Mouse (Mus musculus) v-Abl transformed pro-B cells (cell line): ENCODE results near the gene Aagab.

Experiments used
- in situ Hi-C, 2 experiments: fragments of 400-800 bp; cut with MboI; formaldehyde crosslinking; loops; one replicate each; pipeline ENCODE4 v1.15.1; 2025; ENCODE audit not compliant: unreplicated experiment in 2 of 2

Aagab gene

DNA sequence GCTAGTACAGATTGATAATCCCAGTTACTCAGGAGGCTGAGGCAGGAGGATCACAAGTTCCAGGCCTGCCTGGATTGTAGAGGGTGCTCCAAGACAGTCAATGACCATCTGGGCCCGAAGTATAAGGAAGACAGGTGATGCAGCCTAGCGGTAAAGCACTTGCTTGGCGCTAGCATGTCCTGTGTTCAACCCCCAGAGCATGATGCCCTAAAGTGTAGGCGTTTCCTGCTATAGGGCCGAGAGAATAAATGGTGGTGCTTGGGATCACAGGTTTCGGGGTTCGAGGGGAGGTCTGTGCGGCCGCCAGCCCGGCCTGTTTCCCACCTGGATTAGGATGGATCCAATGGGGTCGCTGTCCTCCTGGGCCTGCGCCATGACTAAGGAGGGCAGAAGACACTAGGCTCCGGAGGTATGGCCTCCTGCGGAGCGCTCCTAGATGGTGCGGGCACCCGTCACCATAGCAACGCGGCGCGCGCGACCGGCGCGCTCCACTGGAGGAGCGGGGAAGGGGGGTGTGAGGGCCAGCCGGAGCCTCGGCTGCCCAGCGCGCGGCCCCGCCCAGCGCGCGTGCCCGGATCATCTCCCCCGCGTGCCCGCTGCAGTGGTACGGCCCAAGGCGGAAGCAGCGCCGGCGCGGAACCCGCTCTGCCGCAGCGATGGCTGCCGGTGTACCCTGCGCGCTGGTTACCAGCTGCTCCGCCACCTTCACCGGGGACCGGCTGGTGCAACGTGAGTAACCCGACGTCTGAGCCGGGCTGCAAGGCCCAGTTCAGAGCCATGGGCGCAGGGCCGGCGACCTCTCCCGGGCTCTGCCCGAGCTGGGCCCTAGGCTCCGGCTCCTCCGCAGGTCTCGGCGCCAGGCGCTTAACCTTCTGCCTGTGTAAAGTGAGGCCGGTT, at the start of gene Aagab, which contains the start of gene Iqch:
Gene Aagab (plus strand): TSS at position 618 of the 897 bp plus-strand sequence.
Gene Iqch (minus strand): TSS at position 451 of the 897 bp plus-strand sequence.
- in situ Hi-C loops: loop anchor here (10.0 kb wide), 2 partner anchors 213 to 467 kb away; no protein-coding TSS in a partner anchor

GRCm38 (mm10) chr9:63553628-63554027, 48.8 kb upstream of the Aagab start:
- in situ Hi-C loops: no loop called here

DNA sequence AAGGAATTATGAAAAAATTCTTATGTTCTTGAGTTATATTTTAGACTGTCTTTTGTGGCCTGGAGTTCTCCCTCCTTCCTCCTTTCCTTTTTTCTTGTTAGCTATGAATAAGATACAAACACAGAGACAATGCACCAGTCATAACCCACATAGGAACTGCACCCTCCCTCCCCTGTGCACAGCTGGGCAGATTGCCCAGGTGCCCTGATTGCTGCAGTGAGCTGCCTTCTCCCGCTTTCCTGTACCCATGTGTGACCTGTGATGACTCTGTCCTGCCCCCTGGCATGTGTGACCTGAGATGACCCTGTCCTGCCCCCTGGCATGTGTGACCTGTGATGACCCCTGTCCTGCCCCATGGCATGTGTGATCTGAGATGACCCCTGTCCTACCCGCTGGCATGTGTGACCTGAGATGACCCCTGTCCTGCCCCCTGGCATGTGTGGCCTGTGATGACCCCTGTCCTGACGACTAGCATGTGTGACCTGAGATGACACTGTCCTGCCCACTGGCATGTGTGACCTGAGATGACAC, 46.9 kb upstream of the Aagab start:
- in situ Hi-C loops: no loop called here

- in situ Hi-C loops: no loop called here
Observed at GRCm38 (mm10) chr9:63556316-63556715, 46.1 kb upstream of the Aagab start.

- in situ Hi-C loops: no loop called here
Observed at GRCm38 (mm10) chr9:63556933-63557332, 45.5 kb upstream of the Aagab start.

DNA sequence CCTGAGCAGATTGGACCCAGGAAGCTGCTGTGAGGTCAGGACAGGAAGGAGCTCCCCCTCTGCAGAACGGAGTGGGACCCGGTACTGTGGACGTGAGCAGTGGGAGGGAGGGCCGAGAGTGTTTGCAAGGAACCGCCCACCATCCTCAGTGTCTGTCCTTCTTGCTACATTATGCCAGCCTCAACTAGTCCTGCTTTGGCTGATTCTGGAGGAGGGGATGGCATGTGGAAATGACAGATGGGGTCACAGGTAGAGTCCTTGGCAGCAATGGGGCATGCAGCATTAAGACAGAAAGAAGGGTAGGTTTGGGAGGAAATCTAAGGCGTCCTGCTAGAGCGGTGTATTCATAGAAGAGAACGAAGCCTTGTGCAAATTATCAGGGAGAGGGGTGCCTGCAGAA, 40.5 kb upstream of the Aagab start:
- in situ Hi-C loops: no loop called here

- in situ Hi-C loops: no loop called here
Observed at GRCm38 (mm10) chr9:63563436-63563835, 39.0 kb upstream of the Aagab start.

DNA sequence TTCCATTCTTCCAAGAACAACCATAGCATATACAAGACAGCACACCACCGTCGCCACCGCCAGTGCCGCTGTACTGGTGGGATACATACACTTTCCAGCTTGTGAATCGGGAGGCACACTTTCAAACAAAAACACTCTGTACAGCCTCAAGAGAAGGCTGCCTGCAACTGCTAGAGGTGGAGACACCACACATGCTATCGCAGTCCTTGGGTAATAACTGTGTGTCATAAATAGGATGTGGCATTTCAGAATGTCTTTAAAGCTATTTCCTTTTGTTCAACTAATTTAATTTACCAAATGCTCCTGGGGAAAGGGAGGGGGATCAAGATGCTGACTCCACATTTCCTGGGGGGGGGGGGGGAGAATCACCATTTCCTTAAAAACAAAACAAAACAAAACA, 34.1 kb upstream of the Aagab start:
- in situ Hi-C loops: no loop called here

- in situ Hi-C loops: no loop called here
Observed at GRCm38 (mm10) chr9:63568808-63569207, 33.7 kb upstream of the Aagab start.

DNA sequence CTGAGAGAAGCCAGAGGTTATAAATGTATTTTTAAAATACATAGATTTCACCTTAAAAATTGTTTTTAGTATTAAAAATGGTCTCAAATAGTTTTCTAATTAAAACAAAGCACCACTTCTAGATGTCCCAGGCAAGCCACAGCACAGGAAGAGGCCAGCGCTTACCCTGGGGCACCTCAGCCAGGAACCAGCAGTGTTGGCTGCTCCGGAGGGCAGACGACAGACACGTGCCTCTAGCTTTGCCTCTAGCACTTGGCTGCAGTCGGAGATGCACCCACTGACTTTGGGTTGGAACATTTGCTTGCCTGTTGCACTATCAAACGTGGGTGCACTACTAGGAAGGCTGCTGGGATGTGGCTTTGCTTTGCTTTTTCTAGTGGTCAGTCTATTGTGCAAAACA, 30.6 kb upstream of the Aagab start:
- in situ Hi-C loops: no loop called here

DNA sequence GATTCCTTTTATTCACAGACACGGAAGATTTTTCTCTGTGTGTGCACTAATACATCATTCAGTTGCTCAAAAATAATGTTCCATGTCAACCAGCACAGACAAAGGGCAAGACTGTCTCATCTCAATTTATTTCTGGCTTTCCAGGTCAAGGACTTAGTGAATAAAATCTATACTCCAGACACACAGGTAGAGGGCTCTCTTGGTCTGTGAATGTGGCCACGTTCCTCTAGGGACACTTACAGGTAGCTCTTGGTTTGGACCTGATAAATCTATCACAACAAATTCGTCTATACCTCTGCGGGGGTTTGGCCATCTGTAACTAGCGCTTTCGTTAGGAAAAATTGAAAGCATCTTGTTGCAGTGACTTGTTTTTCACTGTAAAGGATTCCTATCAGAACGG, 29.6 kb upstream of the Aagab start:
- in situ Hi-C loops: no loop called here

- in situ Hi-C loops: no loop called here
Observed at GRCm38 (mm10) chr9:63577469-63577868, 25.0 kb upstream of the Aagab start.

DNA sequence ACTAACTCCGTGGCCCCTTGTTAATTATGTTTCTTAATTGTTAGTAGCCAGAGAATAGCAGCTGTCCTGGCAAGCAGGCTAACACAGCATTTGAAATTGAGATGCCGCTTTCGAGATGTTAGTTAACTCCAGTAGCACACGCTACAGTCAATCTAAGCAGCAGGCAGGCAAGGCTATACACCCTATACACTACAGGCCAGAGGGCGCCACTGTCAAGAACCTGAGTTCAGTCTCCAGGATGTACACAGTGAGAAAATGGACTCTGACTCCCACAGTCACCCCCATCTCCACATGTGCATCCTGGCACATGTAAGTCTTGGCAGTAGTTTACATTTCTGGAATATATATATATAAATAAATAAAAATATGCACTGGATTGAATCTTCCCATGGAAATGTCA, 22.8 kb upstream of the Aagab start:
- in situ Hi-C loops: no loop called here

DNA sequence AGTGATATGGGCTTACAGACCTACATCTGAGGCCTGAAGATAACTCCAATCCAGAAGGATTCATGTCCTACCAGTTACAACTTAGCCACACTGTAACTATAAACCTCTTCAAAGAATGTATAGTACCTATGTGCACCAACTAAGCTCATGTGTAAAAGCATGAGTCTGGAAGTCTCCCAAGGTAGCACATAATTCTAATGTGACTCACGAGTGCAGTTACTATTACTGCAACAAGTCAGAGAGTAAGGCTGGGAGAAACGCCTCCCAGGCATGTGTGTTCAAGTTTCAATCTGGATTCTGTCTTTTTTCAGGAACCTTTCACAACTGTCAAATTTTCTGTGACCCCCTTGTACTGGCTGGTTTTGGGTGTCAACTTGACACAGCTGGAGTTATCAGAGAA, 22.4 kb upstream of the Aagab start:
- in situ Hi-C loops: no loop called here

DNA sequence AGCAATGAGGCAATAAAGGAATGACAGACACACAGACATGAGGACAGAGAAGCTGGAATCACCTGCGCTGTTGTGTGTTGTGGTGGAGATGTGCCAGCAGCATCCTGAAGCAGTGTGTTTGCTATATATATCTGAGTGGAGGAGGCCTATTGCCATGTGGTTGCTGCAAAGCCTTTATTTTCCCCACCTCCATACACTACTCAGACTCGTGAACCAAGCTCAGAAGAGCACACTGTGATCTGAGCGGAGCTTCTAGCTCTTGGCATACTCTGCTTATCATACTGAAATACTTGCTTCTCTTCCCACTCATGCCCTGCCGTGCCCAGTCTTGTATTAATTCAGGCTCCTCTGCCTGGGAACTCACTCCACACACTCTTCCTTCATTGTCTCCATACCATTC, 20.7 kb upstream of the Aagab start:
- in situ Hi-C loops: no loop called here

GRCm38 (mm10) chr9:63585251-63585650, 17.2 kb upstream of the Aagab start:
- in situ Hi-C loops: no loop called here

DNA sequence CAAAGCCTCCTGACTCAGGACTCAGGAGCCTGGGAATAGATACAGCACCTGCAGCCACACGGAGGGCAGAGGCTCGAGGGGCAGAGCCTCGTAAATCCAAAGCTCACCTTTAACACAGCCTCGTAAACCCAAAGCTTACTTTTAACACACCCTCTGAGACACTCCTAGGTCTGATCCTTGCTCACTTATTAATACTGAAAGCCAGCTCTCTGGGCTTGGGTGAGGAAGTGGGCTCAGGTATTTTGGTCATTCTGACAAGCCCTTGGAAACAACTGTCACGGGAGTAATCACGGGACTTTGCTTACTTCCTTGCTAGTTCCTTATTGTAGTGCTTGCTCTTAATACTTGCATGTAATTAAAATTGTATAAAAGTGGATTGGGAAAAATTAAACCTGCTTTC, 13.3 kb upstream of the Aagab start:
- in situ Hi-C loops: no loop called here

DNA sequence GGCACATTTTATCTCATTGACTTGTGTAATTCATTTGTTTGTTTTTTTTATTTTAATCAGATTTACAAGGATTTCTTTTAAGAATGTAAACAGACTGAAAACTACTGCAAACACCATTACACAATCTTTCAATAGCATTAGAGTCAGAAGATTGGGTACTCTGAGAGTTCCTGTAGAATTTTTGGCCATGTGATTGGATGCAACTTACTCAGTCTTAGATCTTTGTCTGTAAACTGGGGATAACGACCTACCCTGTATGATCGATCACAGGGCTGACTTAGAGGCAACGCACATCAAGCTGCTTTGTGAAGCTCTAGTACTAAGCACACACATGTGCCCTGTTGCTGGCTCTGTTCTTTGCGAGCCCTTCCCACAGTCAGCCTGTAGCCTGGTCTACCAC, 11.9 kb upstream of the Aagab start:
- in situ Hi-C loops: no loop called here

- in situ Hi-C loops: no loop called here
Observed at GRCm38 (mm10) chr9:63591661-63592256, 10.7 kb upstream of the Aagab start.

DNA sequence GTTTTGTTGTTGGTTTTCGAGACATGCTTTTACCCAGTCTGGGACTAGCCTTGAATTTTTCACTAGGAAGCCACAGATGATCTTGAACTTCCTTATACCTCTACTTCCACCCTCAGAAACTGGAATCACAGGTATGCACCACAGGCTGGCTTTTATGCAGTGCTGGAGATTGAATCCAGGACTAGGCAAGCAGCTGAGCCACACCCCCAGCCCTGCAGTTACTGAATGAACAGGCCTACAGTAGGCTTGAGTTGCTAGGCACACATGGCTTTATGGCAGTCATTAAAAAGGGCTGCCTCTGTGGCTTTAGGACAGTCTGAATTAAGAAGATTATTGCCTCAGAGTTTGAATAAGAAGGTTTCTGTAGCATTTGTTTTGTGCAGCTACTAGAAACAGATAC, 7.4 kb upstream of the Aagab start:
- in situ Hi-C loops: no loop called here

GRCm38 (mm10) chr9:63595652-63596051, 6.8 kb upstream of the Aagab start:
- in situ Hi-C loops: no loop called here

- in situ Hi-C loops: no loop called here
Observed at GRCm38 (mm10) chr9:63596660-63597059, 5.8 kb upstream of the Aagab start.
